Mouse (Mus musculus) E14TG2a.4 (cell line): ENCODE results near the gene Traip.

Experiments used
- CTCF ChIP-seq: conservative IDR thresholded peaks from 2 replicates; pipeline ENCODE4 v1.5.1; 2014; ENCODE audit warnings: low read length
- NANOG ChIP-seq: IDR thresholded peaks from 2 replicates; pipeline ENCODE4 v1.6.1; 2014; ENCODE audit warnings: borderline replicate concordance, low read length, mixed read lengths

GRCm38 (mm10) chr9:107900840-107901626 lies 48.9 kb upstream of the Traip start:
- TF ChIP-seq CTCF (peak; percentile 29; the same call in 1 of the 2 replicates), NANOG (no peak)
